Mouse (Mus musculus): ENCODE results near the gene Parp3. TPM values are rescaled to one million over a fixed set of nuclear protein-coding genes. Genes with fewer than 3 reads are reported as not detected.
A peak's percentile ranks its signal among the peaks of the same experiment; 100 is the strongest.

Gene Parp3
- polyA plus RNA-seq, 1 experiment from 2014 or later, result 0.70 TPM

DNA sequence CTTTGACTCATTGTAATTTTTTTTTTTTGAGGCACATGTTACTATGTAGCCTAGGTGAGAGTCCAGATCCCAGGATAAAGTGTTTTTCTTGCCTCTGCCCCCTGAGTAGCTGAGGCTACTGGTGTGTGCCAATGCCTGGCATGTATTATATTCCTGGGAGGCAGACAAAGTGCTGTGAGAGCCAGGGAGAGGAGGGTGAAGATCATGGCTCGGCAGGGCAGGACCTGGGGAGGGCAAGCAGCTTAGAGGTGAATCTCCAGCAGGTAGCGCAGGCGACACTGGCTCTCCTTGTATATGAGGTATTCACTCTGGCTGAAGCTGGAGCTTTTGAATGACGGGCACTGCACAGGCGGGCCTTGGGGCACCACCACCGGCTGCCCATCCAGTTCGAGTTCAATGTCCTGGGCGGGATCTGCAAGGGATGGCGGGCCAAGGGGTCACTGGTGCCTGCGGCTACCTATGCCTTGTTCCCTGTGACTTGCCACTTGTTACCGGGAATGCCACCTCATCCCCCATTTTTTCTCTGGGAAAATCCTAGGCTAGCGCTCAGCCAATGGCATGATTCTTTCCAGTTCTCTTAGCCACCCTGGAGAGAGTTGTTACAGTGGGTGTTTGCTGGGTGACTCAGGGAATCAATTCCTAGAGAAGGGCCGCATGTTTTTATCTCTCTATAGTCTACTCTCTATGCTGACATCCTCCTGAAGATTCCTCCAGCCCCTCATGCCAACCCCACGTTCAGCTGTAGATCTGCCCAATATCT, 5.6 kb downstream of the Parp3 start:
- WGBS, result 59% methylated on average over 14 of the region's 14 CpGs
- Histone ChIP-seq H3K9ac (replicated peaks; ENCODE audit: low read depth, low read length) (no peak overlapping the region), H3K4me3 (replicated peaks; ENCODE audit: low read length) (no peak overlapping the region), H3K4me1 (replicated peaks; ENCODE audit: control insufficient read depth, insufficient read depth, low read length) (0 out of 2 replicates have a peak, but pooled peaks cover 3% of the 10 kb centered on the region), H3K4me2 (ENCODE audit: low read length) (no peak overlapping the region), H3K9me3 (ENCODE audit: control insufficient read depth, low read length) (no peaks in the 10 kb centered on the region), H3K27me3 (replicated peaks; ENCODE audit: control insufficient read depth, insufficient read depth, low read length) (no peaks in the 10 kb centered on the region), H3K27ac (ENCODE audit: low read length) (no peak overlapping the region), H3K36me3 (ENCODE audit: control insufficient read depth, insufficient read depth) (no peaks in the 10 kb centered on the region)
- ATAC-seq, result no peak

DNA sequence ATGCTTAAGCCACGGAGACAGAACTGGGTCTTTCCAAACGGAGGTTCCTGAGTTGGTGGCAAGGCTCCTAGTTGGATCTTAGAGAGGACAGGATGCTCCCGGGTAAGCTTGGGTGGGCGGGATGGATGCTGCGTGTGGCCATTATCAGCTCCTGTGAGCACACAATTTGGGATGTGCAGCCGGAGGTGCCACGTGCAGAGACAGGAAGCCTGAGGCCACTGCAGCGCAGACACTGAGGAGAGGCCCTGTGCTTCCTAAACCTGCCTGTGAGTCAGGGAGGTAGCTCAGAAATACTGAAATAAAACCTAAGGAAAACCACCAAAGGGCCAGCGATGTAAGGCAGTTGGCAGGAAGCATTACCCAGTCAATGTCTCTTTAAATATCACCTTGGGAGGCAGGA, 7.0 kb downstream of the Parp3 start:
- Histone ChIP-seq H3K36me3 (ENCODE audit: control insufficient read depth, insufficient read depth) (no peaks in the 10 kb centered on the region), H3K4me1 (replicated peaks; ENCODE audit: control insufficient read depth, insufficient read depth, low read length) (peaks cover 16% of the 10 kb centered on the region), H3K4me3 (replicated peaks; ENCODE audit: low read length) (no peak overlapping the region), H3K4me2 (ENCODE audit: low read length) (no peak overlapping the region), H3K9ac (replicated peaks; ENCODE audit: low read depth, low read length) (no peak overlapping the region), H3K27me3 (replicated peaks; ENCODE audit: control insufficient read depth, insufficient read depth, low read length) (no peaks in the 10 kb centered on the region), H3K9me3 (ENCODE audit: control insufficient read depth, low read length) (no peaks in the 10 kb centered on the region), H3K27ac (ENCODE audit: low read length) (no peak overlapping the region)
- 75% methylated on average over 9 of the region's 9 CpGs for WGBS
- no peak for ATAC-seq

DNA sequence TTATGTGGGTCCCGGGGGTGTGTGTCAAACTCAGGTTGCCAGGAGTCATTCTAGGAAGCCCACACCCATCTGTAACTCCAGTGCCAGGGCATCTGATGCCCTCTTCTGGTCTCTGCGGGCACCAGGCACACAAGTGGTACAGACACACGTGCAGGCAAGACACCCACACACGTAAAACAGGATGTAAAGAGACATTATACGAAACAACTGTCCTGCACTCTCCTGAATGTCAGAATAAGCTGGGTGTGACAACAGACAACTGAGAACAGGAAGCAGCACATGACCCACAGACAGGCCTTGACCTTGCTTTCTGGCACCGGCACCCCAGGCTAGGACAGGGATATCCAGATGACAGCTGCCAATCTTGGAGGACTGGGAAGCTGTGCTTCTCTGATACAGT, 7.4 kb downstream of the Parp3 start:
- WGBS, result 72% methylated on average over 6 of the region's 6 CpGs
- H3K9me3 ChIP-seq (ENCODE audit: control insufficient read depth, low read length), result no peaks in the 10 kb centered on the region
- peaks cover 19% of the 10 kb centered on the region for H3K4me1 ChIP-seq (replicated peaks; ENCODE audit: control insufficient read depth, insufficient read depth, low read length)
- no peak overlapping the region for H3K9ac ChIP-seq (replicated peaks; ENCODE audit: low read depth, low read length)
- no peak overlapping the region for H3K27ac ChIP-seq (ENCODE audit: low read length)
- no peak overlapping the region for H3K4me3 ChIP-seq (replicated peaks; ENCODE audit: low read length)
- 0 out of 2 replicates have a peak, but pooled peaks cover 1% of the 10 kb centered on the region for H3K36me3 ChIP-seq (ENCODE audit: control insufficient read depth, insufficient read depth)
- no peak overlapping the region for H3K4me2 ChIP-seq (ENCODE audit: low read length)
- no peak for ATAC-seq
- no peaks in the 10 kb centered on the region for H3K27me3 ChIP-seq (replicated peaks; ENCODE audit: control insufficient read depth, insufficient read depth, low read length)

DNA sequence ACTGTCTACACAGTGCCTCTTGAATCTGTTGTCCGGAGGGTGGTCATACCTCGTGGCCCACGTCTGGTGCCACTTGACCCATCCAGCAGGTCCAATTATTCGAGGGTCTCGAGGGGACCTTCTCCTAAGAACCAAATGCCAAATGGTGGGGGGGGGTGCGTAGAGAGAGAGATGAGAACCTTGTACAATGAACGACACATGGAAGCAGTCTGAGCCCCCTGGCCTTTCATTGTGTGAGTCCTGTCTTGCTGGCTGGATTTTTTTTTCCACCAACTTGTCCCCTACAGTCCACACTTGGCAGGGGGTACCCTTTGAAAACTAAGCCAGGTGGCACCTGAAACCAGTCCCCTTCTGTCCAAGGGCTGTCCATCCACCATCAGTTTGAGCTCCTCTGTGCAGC, 9.0 kb downstream of the Parp3 start:
- Histone ChIP-seq H3K36me3 (ENCODE audit: control insufficient read depth, insufficient read depth) (0 out of 2 replicates have a peak, but pooled peaks cover 9% of the 10 kb centered on the region), H3K4me2 (ENCODE audit: low read length) (no peak overlapping the region), H3K9ac (replicated peaks; ENCODE audit: low read depth, low read length) (no peak overlapping the region), H3K4me3 (replicated peaks; ENCODE audit: low read length) (no peak overlapping the region), H3K27me3 (replicated peaks; ENCODE audit: control insufficient read depth, insufficient read depth, low read length) (no peaks in the 10 kb centered on the region), H3K9me3 (ENCODE audit: control insufficient read depth, low read length) (no peaks in the 10 kb centered on the region), H3K27ac (ENCODE audit: low read length) (no peak overlapping the region), H3K4me1 (replicated peaks; ENCODE audit: control insufficient read depth, insufficient read depth, low read length) (peaks cover 20% of the 10 kb centered on the region)
- no peak for ATAC-seq
- 87% methylated on average over 7 of the region's 7 CpGs for WGBS

DNA sequence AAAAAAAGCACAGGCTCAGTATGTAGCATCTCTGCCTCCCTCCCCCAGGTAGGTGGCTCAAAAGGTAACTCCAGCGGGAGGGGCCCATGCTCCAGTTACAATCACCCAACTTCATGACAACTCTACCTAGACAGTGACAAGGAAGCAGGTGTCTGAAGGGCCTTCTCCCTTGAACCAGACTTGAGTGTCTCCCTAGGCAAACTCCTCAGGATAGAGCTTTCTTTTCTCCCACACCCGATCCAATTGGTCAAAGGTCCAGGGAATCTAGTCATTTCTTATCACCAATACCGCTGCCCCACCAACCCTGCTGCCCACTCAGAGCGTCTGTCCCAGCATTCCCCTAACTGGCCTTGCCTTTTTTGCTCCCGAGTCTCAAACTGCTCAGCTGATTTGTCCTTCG, 10.0 kb downstream of the Parp3 start:
- Histone ChIP-seq H3K9ac (replicated peaks; ENCODE audit: low read depth, low read length) (no peak overlapping the region), H3K4me2 (ENCODE audit: low read length) (no peak overlapping the region), H3K27me3 (replicated peaks; ENCODE audit: control insufficient read depth, insufficient read depth, low read length) (no peaks in the 10 kb centered on the region), H3K4me3 (replicated peaks; ENCODE audit: low read length) (no peak overlapping the region), H3K9me3 (ENCODE audit: control insufficient read depth, low read length) (no peaks in the 10 kb centered on the region), H3K4me1 (replicated peaks; ENCODE audit: control insufficient read depth, insufficient read depth, low read length) (peaks cover 20% of the 10 kb centered on the region), H3K27ac (ENCODE audit: low read length) (no peak overlapping the region), H3K36me3 (ENCODE audit: control insufficient read depth, insufficient read depth) (peaks cover 12% of the 10 kb centered on the region; the same call in 1 of the 2 replicates)
- no peak for ATAC-seq
- 95% methylated on average over 6 of the region's 6 CpGs for WGBS

DNA sequence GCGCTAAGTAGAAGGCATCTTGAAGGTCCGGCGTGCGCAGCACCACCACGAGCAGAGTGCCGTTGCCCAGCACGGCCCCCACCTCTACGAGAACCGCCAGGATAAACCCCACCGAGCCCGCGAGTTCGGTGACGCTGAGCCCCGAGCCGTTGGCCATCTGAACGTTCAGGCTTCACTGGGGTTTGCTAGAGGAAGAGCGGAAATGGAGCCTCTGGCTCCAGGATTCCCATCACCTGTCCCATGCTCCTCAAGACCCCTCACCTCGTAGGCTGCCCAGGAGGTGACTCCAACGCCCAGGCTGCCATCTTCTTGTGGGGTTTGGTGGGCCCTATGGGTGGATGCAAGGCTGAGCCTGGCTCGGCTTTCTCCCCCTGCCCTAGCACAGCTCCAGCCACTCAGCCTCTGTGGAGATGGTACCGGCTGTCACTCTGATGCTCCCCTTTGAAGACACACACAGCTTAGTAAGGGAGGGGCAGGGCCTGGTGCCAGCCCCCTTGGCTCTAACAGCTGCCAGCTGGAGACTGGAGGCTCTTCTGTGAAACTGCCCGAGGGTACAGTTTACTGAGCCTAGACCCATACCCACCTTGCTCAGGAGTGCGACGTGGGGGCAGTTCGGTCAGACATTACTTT, 11.1 kb downstream of the Parp3 start, which contains the start of gene Gpr62:
TSS of gene Gpr62 (minus strand) at position 368 of the 630 bp plus-strand sequence.
- Histone ChIP-seq H3K27ac (ENCODE audit: low read length) (peak within 1 kb of the TSS; percentile 67), H3K36me3 (ENCODE audit: control insufficient read depth, insufficient read depth) (peaks cover 16% of the 10 kb centered on the region; the same call in 1 of the 2 replicates), H3K9me3 (ENCODE audit: control insufficient read depth, low read length) (no peaks in the 10 kb centered on the region), H3K4me1 (replicated peaks; ENCODE audit: control insufficient read depth, insufficient read depth, low read length) (peaks cover 20% of the 10 kb centered on the region), H3K9ac (replicated peaks; ENCODE audit: low read depth, low read length) (peak within 1 kb of the TSS; percentile 83), H3K4me3 (replicated peaks; ENCODE audit: low read length) (peak within 1 kb of the TSS; percentile 63), H3K4me2 (ENCODE audit: low read length) (peak within 1 kb of the TSS; percentile 95), H3K27me3 (replicated peaks; ENCODE audit: control insufficient read depth, insufficient read depth, low read length) (no peaks in the 10 kb centered on the region)
- ATAC-seq, result peak; percentile 51
- whole genome bisulfite sequencing, result 21% methylated on average over 26 of the region's 26 CpGs

DNA sequence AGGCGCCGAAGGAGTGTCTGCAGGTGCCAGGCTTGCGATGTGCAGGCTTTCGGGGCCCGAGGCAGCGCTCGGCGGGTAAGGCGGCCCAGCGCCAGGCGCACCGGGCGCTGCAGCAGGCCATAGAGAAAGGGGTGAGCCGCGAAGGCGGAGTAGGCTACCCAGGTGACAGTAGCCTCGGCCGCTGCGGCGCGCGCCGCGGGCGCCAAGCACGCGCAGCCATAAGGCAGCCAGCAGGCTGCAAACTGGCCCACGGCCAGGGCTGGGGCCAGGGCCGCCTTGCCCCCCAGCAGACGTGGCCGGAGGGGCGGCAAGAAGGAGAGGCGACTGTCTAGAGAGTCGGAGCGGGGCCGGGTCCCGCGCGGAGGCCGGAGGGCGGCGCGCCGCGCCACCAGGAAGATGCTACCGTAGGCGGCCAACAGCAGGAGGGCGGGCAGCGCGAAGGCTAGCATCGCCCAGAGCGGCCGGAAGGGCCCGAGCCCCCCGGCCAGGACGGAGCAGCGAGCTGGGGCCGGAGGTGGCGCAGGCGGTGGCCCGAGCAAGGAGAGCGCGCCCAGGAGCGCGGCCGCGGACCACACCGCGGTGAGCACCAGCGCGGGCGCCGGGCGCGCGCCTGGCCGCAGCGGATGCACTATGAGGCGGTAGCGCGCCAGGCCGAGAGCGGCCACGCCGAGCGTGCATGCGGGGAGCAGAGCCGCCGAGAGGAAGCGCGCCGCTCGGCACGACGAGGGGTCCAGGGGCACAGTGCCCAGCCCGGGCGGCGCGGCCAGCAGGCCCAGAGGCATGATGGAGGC, 11.8 kb downstream of the Parp3 start:
- no peaks in the 10 kb centered on the region for H3K9me3 ChIP-seq (ENCODE audit: control insufficient read depth, low read length)

DNA sequence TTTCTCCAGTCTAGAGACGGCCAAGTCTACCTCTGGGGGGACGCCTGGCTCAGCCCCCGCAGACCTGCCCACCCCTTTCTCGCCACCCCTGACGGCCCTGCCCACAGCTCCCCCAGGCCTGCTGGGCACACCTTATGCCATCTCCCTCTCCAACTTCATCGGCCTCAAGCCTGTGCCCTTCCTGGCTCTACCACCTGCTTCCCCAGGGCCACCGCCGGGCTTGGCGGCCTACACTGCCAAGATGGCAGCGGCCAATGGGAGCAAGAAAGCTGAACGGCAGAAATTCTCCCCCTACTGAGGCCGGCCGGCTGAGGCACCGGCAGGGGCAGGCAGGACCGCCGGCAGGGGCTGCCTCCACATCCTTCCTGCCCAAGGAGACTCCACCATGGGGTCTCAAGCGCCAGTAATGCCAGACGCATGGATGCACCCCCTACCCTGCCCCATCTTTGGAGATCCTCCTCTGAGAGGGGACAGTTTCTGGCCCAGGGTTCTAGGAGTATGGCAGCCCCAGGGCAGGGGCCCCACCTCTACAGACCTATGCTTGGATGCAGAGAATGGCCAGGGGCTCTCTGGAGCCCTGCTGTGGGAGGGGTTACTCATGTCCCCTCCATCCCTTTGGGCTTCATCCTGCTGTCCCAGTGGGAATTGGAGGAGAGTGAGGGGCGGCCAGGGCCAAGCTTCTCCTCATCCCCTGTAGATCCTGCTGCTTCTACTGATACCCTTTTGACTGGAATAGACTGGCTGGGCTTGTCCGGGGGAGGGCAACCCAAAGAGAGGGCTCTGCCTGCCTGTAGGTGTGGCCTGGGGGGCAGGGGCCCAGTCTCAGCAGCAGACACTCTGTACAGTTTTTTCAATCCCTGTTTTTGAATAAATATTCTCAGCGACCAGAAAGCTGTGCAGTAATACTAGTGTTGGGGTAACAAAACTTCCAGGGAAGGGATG, 13.4 kb downstream of the Parp3 start:
- Histone ChIP-seq H3K9ac (replicated peaks; ENCODE audit: low read depth, low read length) (no peak overlapping the region), H3K27me3 (replicated peaks; ENCODE audit: control insufficient read depth, insufficient read depth, low read length) (no peaks in the 10 kb centered on the region), H3K36me3 (ENCODE audit: control insufficient read depth, insufficient read depth) (peaks cover 16% of the 10 kb centered on the region; the same call in 1 of the 2 replicates), H3K9me3 (ENCODE audit: control insufficient read depth, low read length) (no peaks in the 10 kb centered on the region), H3K4me3 (replicated peaks; ENCODE audit: low read length) (no peak overlapping the region), H3K4me1 (replicated peaks; ENCODE audit: control insufficient read depth, insufficient read depth, low read length) (peaks cover 26% of the 10 kb centered on the region), H3K4me2 (ENCODE audit: low read length) (no peak overlapping the region), H3K27ac (ENCODE audit: low read length) (no peak overlapping the region)
- WGBS, result 79% methylated on average over 21 of the region's 21 CpGs
- ATAC-seq, result no peak

More for the DNA sequence above, 11.8 kb downstream of the Parp3 start:
- Histone ChIP-seq H3K4me1 (replicated peaks; ENCODE audit: control insufficient read depth, insufficient read depth, low read length) (peaks cover 20% of the 10 kb centered on the region), H3K27me3 (replicated peaks; ENCODE audit: control insufficient read depth, insufficient read depth, low read length) (no peaks in the 10 kb centered on the region), H3K4me2 (ENCODE audit: low read length) (peak overlapping the region; percentile 95), H3K9ac (replicated peaks; ENCODE audit: low read depth, low read length) (peak overlapping the region; percentile 83), H3K27ac (ENCODE audit: low read length) (peak overlapping the region; percentile 67), H3K36me3 (ENCODE audit: control insufficient read depth, insufficient read depth) (peaks cover 16% of the 10 kb centered on the region; the same call in 1 of the 2 replicates), H3K4me3 (replicated peaks; ENCODE audit: low read length) (peak overlapping the region; percentile 63)
- ATAC-seq, result peak; percentile 81
- 2% methylated on average over 87 of the region's 99 CpGs for WGBS
